Mouse (Mus musculus) left cerebral cortex, adult 11 months (tissue): ENCODE results near the gene Ralbp1.

Experiments used
- DNase-seq: peaks from one replicate; pipeline ENCODE4 v3.0.0; 2022; ENCODE audit warnings: low spot score

Gene Ralbp1

DNA sequence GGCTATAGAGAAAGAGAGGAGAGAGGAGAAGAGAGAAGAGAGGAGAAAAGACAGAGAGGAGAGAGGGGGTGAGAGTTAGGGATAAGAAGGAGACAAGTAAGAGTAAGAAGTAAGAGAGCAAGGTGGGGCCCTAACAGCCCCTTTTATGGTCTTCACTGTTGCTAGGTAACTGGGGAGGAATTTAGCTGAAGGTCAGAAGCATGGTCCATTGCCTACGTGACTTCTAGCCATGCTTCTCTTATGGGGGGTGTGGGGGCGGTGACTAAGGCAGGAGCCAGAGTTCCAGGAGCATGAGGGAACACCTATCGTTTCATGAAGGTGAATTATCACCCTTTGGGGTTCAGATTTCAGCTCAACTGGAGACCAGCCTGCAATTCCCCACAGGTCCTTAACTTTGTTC, 10.4 kb upstream of the Ralbp1 start:
- DNase-seq = no peak

DNA sequence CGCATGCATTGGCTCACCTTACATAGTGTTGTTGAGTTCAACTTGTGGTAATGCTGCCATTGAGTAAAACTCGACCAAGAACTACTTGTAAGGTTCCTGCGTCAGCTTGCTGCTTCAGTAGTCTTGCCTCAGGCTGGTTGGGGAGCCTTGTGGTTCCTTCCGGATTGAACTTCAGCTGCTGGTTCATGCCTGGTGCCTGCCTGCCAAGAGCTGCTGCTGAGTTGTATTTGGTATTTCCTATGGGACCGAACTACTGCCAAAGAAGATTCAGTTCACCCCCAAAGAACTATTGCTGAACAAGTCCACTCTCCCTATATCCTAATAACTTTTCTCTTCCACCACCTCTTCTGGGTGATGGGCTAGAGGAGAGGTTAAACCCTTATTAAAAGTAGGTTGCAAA, 3.9 kb upstream of the Ralbp1 start:
- DNase-seq = no peak

DNA sequence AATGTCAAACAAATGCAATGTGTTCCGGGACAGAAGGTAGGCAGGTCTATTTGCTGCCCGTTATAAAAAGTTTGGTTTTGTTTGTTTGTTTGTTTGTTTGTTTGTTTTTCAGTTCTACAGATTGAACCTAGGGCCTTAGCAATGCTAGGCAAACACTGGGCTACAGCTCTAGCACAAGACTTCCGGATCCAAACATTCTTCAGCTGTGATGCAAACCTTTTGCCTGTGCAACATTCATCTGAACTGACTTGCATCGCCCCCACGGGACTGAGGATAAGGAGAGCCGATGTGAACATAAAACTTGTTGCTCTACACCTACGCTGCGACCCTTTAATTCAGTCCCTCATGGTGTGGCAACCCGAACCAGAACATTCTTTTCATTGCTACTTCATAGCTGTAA, 973 bp upstream of the Ralbp1 start:
- no peak for DNase-seq

DNA sequence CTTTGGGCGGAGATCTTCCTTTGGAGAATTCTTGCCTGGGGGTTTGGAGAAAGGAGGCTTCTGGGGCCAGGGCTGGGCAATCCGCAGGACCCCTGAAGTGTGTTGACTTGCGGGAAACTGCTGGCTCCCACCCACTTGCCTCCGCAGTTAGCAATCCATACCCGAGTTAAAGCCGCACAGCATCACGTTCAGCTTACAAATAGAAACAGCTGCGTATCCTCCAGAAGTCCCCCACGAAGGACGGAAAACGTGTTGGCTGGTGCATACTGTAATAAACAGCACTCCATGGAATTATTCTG, 251 bp downstream of the Ralbp1 start:
- DNase-seq = no peak

DNA sequence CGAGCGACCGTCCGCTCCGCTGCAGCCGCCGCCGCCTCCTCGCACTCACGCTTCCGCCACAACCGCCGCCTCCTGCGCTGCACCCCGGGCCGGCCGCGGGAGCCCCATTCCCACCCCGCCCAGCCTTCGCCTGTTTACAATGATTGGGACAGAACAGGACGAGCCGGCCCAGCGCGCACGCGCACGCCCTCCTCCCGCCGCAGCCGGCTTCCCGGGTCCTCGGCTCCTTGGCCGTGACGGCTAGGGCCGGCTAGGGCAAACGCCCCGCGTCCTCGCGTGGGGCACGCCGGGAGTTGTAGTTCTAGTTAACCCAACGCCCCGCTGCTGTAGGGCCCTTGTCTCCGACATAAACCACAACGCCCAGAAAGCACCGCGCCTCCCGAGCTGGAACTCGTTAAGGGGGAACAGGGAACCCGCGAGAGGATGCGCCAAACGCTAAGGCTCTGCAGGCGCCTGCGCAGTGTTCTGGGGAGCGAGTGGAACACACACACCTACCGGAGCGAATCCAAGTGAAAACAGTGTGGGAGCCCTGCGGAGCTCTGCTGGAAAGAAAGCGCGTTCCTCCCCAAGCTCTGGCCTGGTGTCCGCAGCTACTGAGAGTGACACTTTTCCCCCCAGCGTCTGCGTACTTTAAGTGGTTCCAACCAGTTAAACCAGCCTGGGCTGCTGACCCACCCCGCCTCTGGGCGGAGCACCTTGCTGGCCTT, 754 bp downstream of the Ralbp1 start:
- DNase-seq = peak; percentile 98

DNA sequence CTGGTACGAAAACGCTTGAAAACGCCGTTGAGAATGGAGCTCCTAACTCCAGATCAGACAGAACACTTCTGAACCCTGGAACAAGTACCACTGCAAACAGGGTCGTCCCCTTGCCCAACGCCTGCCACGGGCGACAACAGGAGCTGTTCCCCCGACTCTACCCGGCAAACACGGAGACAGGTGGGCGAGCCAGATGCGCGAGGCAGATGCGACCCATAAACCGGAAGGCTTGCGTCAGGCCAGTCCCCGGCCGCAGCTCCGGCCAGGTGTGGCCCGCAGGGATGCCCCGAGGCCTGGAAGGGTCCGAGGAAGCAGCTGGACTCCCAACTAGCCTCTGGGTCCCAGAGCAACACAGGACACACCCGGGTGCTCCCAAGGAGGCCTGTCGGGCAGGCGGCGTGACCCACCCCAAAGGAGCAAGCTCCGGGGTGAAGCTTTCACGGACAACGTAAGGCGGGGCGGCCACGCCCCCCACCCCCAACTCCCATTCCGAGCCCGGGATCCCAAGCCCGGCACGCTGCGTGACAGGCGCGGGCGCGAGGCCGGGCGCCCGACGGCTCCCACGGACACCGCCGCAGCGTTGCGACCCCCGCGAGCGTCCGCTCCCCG, 1.4 kb downstream of the Ralbp1 start:
- peak; percentile 46 for DNase-seq

DNA sequence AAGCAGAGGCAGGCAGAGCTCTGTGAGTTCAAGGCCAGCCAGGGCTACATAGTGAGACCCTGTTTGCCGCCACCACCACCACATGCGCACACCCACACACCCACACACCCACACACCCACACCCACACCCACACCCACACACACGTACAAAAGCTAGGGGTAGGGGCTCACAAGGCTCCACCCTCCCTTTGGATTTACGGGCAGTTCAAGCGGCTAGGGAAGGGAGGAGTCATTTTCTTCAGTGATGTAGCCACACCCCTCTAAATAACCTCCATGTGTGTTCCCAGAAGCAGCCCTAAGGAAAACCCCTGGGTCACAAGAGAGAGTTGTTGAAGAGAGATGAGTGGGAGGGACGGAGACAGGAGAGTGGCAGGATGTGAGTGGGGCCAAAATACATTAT, 8.6 kb downstream of the Ralbp1 start:
- no peak for DNase-seq

DNA sequence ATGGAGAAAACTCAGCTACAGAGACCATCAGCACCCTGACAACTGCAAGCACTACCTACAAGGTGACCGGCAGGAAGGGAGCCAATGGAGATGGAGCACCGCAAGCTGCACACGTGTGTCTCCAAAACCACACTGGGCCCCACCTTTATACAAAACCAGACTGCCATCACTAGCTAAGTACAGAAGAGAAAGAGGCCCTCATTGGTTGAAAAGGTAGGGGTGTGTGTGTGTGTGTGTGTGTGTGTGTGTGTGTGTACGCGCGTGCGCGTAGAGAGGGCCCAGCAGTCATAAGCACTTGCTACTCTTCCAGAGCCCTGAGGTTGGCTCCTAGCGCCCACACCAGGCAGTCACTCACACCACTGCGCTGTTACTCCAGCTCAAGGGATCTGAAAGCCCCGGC, 11.8 kb downstream of the Ralbp1 start:
- no peak for DNase-seq

DNA sequence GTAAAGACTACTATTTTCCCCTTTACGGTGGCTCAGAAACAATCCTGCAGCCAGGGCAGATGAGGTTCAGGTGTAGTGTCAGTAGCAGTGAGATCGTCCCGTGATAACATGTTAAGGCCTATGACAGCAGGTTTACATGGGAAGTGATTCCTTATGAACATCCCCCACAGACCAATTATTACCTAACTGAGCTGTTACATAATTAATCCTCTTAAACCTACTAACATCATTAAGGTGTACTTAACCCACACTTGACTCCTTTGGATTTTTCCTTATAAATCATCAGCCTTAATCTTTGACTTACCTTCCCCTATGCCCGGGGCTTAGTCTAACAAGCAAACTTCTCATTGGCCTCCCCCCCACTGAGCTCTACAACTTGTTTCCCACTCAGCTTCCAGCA, 12.4 kb downstream of the Ralbp1 start:
- no peak for DNase-seq

DNA sequence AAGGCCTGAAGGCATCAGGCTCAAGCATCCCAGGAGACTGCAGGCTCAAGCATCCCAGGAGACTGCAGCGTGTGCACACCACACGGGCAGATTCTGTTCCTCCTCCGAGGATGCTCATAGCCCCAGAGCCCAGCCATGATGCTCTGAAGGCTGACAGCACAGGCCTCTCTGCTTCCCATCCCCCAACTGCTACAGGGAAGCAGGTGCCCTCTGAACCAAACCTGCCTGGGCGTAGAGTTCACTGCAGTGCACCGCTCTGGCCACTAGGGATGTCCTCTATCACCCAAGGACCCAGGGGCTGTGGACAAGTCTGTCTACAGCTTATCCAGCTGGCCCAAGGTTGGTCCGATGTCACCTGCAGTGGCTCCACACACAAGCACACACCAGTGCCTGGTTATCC, 12.9 kb downstream of the Ralbp1 start:
- DNase-seq = no peak

DNA sequence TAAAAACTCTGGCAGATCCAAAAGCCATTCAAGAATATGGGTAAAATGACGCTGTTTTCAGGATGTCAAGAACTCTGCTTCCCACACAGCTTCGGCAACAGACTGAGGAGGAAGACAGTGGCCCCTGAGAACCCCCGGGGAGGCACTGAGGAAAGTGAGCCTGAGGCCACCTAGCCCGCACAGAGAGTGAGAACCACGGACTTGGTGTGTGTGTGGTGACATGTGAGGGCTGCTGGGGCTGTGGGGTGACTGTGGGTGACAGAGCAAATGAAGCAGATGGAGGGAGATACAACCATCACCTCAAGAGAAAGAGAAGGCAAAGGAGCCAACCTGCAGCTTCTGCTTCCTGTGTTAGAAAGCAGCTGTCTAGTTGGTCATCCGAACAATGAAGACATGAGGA, 13.5 kb downstream of the Ralbp1 start:
- DNase-seq = no peak

DNA sequence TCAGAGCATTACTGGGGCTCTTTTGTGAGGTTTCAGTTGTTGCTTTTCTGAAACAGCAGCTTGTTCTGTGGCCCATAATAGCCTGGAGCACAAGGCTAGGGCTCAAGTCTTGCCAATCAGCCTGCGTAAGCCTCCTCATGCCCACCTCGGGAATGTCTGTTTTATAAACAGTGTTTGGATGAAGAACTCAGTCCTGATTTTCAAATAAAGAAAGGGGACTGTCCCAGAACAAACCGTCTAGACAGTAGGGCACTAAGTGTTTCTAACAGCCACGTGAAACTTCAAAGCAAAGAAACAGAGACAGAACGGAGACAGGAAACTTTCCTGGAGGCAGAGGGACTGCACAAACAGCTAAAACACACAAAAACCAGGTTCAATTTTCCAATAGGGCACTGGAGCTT, 14.0 kb downstream of the Ralbp1 start:
- no peak for DNase-seq

DNA sequence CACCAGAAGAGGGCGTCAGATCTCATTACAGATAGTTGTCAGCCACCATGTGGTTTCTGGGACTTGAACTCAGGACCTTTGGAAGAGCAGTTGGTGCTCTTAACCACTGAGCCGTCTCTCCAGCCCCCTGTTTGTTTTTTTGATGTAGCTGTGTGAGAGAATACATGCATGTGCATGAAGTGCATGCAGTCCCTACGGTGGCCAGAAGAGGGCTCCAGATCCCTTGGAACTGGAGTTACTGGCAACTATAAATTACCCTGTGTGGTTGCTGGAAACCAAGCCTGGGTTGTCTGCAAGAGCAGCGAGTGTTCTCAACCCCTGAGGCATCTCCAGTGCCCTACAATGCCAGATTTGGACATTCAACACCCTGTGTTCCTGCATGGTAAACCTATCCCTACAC, 15.5 kb downstream of the Ralbp1 start:
- no peak for DNase-seq

DNA sequence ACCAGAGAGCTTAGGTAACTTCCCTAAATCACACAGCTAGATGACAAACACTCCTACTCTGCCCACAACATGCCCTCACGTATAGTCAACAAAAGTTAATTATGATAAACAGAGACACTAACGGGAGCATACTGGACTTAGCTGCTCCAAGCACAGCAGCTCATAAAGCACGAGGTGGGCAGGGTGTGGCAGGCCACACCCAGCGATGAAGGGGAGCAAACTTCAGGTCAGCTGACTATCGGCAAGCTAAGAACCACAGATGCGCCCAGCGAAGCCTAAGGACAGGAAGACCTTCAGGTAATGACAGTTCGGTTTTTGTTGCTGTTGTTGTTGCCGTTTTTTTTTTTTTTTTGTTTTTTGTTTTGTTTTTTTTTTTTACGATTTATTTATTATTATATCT, 15.9 kb downstream of the Ralbp1 start:
- DNase-seq = no peak

DNA sequence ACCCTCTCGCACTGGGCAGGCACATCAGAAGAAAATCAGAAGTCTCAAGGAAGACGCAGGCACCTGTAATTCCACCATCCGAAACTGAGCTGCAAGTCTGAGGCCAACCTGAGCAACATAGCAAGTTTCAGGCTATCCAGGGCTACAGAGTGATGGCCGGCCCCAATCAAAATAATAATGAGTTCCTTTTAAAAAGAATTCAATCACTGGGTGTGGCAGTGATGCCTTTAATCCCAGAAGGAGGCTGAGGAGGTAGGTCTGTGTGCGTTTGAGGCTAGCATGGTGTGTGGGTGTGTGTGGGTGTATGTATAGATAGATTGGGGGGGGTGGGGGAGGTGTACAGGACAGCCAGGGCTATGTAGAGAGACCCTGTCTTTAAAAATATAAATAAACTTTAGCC, 17.6 kb downstream of the Ralbp1 start:
- DNase-seq = no peak

DNA sequence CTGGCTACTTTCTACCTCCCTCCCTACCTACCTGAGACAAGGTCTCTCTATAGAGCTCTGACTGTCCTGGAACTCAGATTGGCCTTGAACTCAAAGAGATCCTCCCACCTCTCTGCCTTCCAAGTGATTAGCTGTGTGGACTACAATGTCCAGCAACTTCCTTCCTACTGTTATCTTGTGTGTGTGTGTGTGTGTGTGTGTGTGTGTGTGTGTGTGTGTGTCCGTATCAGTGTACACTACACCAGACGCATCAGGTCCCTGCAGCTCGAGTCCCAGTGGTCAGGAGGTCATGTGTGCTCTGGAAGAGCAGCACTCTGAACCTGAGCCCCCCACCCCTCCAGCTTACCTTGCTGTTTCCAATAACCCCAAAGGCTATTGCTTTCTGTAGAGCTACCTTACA, 19.4 kb downstream of the Ralbp1 start:
- no peak for DNase-seq

DNA sequence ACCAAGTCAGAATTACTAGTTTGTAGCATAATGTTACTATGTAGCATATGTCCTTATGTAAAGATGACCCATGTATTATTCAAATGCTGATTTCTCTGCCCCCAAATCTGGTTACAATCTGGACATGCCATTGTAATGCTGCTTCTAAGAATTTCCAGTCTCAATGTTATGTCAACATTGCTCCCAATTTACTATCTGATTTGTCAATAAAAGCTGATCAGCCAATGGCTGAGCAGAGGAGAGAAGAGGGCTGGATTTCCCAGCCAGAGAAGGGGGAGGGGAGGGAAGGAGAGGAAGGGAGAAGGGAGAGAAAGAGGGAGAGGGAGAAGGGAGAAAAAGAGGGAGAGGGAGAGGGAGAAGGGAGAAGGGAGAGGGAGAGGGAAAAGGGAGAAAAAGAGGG, 20.3 kb downstream of the Ralbp1 start:
- DNase-seq = no peak

DNA sequence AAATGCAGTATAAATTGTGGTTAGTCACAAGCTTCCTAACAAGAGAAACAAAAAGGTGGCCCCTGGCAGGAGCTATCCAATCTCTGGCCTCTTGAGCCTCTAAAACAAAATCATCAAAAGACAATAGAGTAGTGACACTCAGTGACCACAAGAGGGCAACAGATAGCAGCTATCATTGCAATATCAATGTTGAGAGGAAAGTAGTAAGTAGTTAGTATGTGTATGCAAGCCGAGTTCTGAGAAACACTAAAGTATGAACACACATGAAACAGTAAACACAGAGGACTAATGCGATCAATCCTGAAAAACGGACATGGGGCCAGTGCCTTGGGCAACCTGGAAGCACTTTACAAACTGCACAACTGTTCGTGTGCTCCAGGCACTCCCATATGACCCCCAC, 20.9 kb downstream of the Ralbp1 start:
- no peak for DNase-seq

DNA sequence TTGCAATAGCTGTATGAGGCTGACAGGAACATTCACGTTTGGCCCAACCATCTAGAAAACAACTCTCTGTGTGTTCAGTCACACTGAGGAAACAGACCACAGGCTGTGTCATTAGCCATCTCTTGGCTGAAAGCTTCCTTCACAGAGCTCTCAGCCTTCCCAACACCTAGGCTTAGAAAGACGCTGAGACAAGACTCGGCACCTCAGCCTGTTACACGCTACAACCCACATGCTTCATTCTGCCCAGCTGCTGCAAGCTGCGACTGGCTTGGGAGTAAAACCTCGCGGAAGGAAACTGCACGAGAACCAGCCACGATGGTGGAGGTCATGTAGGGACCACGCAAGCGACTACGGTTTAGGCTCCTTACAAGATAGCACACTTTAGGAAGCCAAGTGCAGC, 21.8 kb downstream of the Ralbp1 start:
- no peak for DNase-seq

DNA sequence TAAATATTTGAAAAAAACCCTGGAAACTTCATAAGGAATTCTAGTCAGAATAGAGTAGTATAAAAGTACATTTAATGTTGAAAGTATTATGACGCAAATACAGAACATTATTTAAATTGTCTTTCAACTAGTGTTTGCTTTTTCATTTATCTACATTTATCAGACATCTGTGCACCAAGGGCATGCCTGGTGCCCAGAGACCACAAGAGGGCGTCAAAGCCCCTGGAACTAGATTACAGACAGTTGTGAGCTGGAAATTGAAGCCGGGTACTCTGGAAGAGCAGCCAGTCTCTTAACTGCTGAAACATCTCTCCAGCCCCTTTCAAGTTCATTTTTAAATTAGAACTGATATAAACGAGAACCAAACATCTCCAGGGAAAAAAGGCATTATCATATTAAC, 23.0 kb downstream of the Ralbp1 start:
- DNase-seq = no peak

DNA sequence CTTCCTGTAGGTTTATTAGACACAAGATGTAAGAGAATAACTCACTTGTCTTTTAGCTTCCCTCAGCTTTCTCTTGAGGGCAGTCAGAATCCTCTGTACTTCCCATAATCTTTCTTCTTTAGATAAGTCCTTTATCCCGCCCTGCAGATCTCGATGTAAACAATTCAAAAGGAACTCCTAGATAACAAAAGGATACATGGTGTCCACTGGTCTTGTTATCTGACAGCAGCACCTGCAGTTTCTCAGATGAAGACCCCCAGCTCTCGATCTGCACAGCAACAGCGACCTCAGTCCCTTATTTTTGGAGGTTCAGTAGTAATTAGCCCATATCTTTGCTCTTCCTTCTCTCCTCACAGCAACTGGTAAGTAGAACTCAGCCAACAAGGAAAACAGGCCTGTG, 28.0 kb downstream of the Ralbp1 start:
- DNase-seq = no peak

DNA sequence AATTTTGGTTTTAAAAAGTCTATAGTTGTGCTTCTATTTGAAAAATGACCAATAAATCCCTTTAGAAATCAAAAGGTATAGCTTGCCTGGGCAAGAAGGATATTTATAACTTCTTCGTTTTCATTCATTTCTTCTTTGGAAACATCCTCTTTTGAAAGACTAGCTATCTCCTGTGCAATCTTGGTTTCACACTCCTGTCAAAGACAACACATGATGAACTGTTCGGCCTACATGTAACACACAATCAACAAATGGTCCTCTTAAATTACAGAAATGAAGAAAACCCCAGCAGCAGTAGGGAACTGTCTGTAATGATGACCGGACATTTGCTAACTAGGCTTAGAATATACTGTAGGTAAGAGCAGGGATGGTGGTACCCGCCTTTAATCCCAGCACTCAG, 31.6 kb downstream of the Ralbp1 start:
- no peak for DNase-seq

DNA sequence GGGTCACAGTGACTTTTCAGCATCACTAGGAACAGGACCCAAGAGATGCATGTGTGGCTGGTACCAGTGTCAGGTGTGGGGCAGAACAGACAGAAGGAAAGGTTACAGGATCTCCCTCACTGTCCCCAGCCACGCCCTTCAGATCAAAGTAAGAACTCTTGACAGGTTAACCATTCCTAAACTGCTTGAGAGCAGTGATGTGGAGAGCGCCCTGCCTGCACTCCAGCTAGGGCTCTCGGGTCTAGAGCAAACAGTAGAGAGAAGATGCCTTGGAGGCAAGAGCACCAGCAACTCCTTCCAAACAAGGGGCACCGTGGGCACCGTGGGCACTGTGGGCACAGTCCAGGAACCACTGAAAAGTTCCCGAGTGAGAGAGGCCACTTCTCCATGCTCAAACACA, 32.3 kb downstream of the Ralbp1 start:
- no peak for DNase-seq

DNA sequence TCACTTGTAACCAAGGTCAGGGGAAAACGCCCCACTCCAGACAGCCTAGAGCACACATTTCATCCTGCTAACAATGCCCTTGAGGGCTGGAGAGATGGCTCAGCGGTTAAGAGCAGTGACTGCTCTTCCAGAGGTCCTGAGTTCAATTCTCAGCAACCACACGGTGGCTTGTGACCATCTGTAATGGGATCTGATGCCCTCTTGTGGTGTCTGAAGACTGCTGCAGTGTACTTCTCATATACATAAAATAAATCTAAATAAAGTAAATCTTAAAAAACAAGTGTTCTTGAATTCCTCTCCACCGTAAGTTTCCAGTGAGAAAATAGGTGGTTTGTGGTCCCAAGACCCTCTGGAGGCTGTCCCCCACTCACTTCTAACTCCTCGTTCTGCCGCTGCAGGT, 33.8 kb downstream of the Ralbp1 start:
- DNase-seq = no peak

DNA sequence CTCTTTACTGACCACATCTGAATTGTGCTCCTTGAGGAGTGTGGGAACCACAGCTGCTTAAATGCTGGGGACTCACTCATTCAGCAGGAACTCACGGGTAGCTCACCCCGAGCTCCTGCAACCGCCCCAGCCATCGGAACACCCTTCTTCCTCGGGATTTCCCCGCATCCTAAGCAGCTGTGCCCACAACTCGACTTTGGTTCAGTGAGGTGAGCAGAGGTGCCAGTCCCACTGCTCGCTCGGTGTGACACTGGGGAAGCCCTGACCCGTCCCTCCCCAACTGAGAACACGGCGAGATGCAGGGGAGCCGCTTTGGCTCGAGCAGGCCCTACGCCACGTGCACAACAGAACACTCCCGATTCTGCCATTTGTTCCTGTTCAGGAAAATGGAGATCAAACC, 35.1 kb downstream of the Ralbp1 start:
- DNase-seq = no peak
